Mouse (Mus musculus): ENCODE results near the gene Rab27a. TPM values are rescaled to one million over a fixed set of nuclear protein-coding genes. Genes with fewer than 3 reads are reported as not detected.
"Not testable (repeated sequence)": the region's sequence is repeated elsewhere in the genome, so short reads cannot be mapped to it uniquely, and the experiment has no call there.

Gene Rab27a
- polyA plus RNA-seq, 1 experiment: 2.8 TPM

- TF ChIP-seq CTCF (IDR thresholded peaks at IDR 0.05; ENCODE audit: extremely low read depth, insufficient read depth, low read length) (no peak), POLR2A (IDR thresholded peaks at IDR 0.05; ENCODE audit: extremely low read depth, insufficient read depth, low read length) (no peak)
- H3K4me1 ChIP-seq (ENCODE audit: control insufficient read depth, insufficient read depth, low read length): no peaks in the 10 kb centered on the region; the same call in 1 of the 2 replicates
- no peak overlapping the region for H3K27ac ChIP-seq (ENCODE audit: insufficient read depth, low read length)
- H3K4me3 ChIP-seq (ENCODE audit: insufficient read depth, low read length): no peak overlapping the region
Measured at GRCm38 (mm10) chr9:73063621-73064290, 19.1 kb downstream of the Rab27a start.

- TF ChIP-seq CTCF (IDR thresholded peaks at IDR 0.05; ENCODE audit: extremely low read depth, insufficient read depth, low read length): no peak
- no peak for TF ChIP-seq POLR2A (IDR thresholded peaks at IDR 0.05; ENCODE audit: extremely low read depth, insufficient read depth, low read length)
- Histone ChIP-seq H3K4me1 (ENCODE audit: control insufficient read depth, insufficient read depth, low read length) (no peaks in the 10 kb centered on the region), H3K4me3 (ENCODE audit: insufficient read depth, low read length) (no peak overlapping the region), H3K27ac (ENCODE audit: insufficient read depth, low read length) (no peak overlapping the region)
Measured at GRCm38 (mm10) chr9:73067086-73067485, 22.4 kb downstream of the Rab27a start.

GRCm38 (mm10) chr9:73068230-73068679 is 23.6 kb downstream of the Rab27a start:
- TF ChIP-seq POLR2A (IDR thresholded peaks at IDR 0.05; ENCODE audit: extremely low read depth, insufficient read depth, low read length): no peak
- no peak for TF ChIP-seq CTCF (IDR thresholded peaks at IDR 0.05; ENCODE audit: extremely low read depth, insufficient read depth, low read length)
- Histone ChIP-seq H3K27ac (ENCODE audit: insufficient read depth, low read length) (no peak overlapping the region), H3K4me1 (ENCODE audit: control insufficient read depth, insufficient read depth, low read length) (no peaks in the 10 kb centered on the region), H3K4me3 (ENCODE audit: insufficient read depth, low read length) (no peak overlapping the region)

- TF ChIP-seq CTCF (IDR thresholded peaks at IDR 0.05; ENCODE audit: extremely low read depth, insufficient read depth, low read length): no peak
- no peak for TF ChIP-seq POLR2A (IDR thresholded peaks at IDR 0.05; ENCODE audit: extremely low read depth, insufficient read depth, low read length)
- H3K4me1 ChIP-seq (ENCODE audit: control insufficient read depth, insufficient read depth, low read length): no peaks in the 10 kb centered on the region
Measured at GRCm38 (mm10) chr9:73068688-73069087, 24.0 kb downstream of the Rab27a start.

GRCm38 (mm10) chr9:73070971-73071659 is 26.5 kb downstream of the Rab27a start:
- TF ChIP-seq CTCF (IDR thresholded peaks at IDR 0.05; ENCODE audit: extremely low read depth, insufficient read depth, low read length) (no peak), POLR2A (IDR thresholded peaks at IDR 0.05; ENCODE audit: extremely low read depth, insufficient read depth, low read length) (no peak)
- Histone ChIP-seq H3K27ac (ENCODE audit: insufficient read depth, low read length) (no peak overlapping the region), H3K4me1 (ENCODE audit: control insufficient read depth, insufficient read depth, low read length) (no peaks in the 10 kb centered on the region), H3K4me3 (ENCODE audit: insufficient read depth, low read length) (no peak overlapping the region)

More at GRCm38 (mm10) chr9:73068688-73069087, 24.0 kb downstream of the Rab27a start:
- Histone ChIP-seq H3K4me3 (ENCODE audit: insufficient read depth, low read length) (no peak overlapping the region), H3K27ac (ENCODE audit: insufficient read depth, low read length) (no peak overlapping the region)

GRCm38 (mm10) chr9:73072426-73072825 is 27.8 kb downstream of the Rab27a start:
- no peak for TF ChIP-seq CTCF (IDR thresholded peaks at IDR 0.05; ENCODE audit: extremely low read depth, insufficient read depth, low read length)
- no peak for TF ChIP-seq POLR2A (IDR thresholded peaks at IDR 0.05; ENCODE audit: extremely low read depth, insufficient read depth, low read length)
- Histone ChIP-seq H3K4me3 (ENCODE audit: insufficient read depth, low read length) (no peak overlapping the region), H3K27ac (ENCODE audit: insufficient read depth, low read length) (no peak overlapping the region), H3K4me1 (ENCODE audit: control insufficient read depth, insufficient read depth, low read length) (no peaks in the 10 kb centered on the region)

- H3K4me3 ChIP-seq (ENCODE audit: insufficient read depth, low read length): no peak overlapping the region
- H3K27ac ChIP-seq (ENCODE audit: insufficient read depth, low read length): no peak overlapping the region
- TF ChIP-seq CTCF (IDR thresholded peaks at IDR 0.05; ENCODE audit: extremely low read depth, insufficient read depth, low read length) (no peak), POLR2A (IDR thresholded peaks at IDR 0.05; ENCODE audit: extremely low read depth, insufficient read depth, low read length) (no peak)
- no peaks in the 10 kb centered on the region for H3K4me1 ChIP-seq (ENCODE audit: control insufficient read depth, insufficient read depth, low read length)
Measured at GRCm38 (mm10) chr9:73073169-73073568, 28.5 kb downstream of the Rab27a start.

GRCm38 (mm10) chr9:73079349-73079748 is 34.7 kb downstream of the Rab27a start:
- not testable (repeated sequence) for H3K27ac ChIP-seq (ENCODE audit: insufficient read depth, low read length); H3K4me1 ChIP-seq (ENCODE audit: control insufficient read depth, insufficient read depth, low read length); H3K4me3 ChIP-seq (ENCODE audit: insufficient read depth, low read length)

- no peak overlapping the region for H3K4me3 ChIP-seq (ENCODE audit: insufficient read depth, low read length)
- TF ChIP-seq CTCF (IDR thresholded peaks at IDR 0.05; ENCODE audit: extremely low read depth, insufficient read depth, low read length) (no peak), POLR2A (IDR thresholded peaks at IDR 0.05; ENCODE audit: extremely low read depth, insufficient read depth, low read length) (no peak)
- H3K27ac ChIP-seq (ENCODE audit: insufficient read depth, low read length): no peak overlapping the region
- H3K4me1 ChIP-seq (ENCODE audit: control insufficient read depth, insufficient read depth, low read length): no peaks in the 10 kb centered on the region
Measured at GRCm38 (mm10) chr9:73079801-73080325, 35.2 kb downstream of the Rab27a start.

Data from cortical plate, adult 2 months (tissue).